Mouse (Mus musculus) lung, embryonic 14.5 days (tissue): Measurements from ENCODE around the gene Rps15. TPM values are rescaled to one million over a fixed set of nuclear protein-coding genes. Genes with fewer than 3 reads are reported as not detected.
"Not testable (repeated sequence)": the region's sequence is repeated elsewhere in the genome, so short reads cannot be mapped to it uniquely, and the experiment has no call there.

Source experiments
- ATAC-seq: fragments of 200-750 bp; cut with Nextera tagmentation; 2 replicates; pipeline ENCODE4 v1.8.0; 2017; ENCODE audit warnings: mild to moderate bottlenecking, moderate TSS enrichment, moderate library complexity; ENCODE audit not compliant: insufficient read depth
- DNase-seq: peaks from one replicate; pipeline ENCODE4 v3.0.0-alpha.2; 2015
- H3K27ac ChIP-seq: fragments of 300-500 bp; sonication (generic); 2 replicates; pipeline ENCODE4 v1.5.1; 2014; ENCODE audit warnings: low read depth, mild to moderate bottlenecking, moderate library complexity
- H3K27me3 ChIP-seq: fragments of 300-500 bp; sonication (generic); 2 replicates; pipeline ENCODE4 v1.6.1; 2014; ENCODE audit warnings: low read length, control low read depth; ENCODE audit not compliant: insufficient read depth
- H3K36me3 ChIP-seq: fragments of 300-500 bp; sonication (generic); 2 replicates; pipeline ENCODE4 v1.6.1; 2014; ENCODE audit warnings: control low read depth; ENCODE audit not compliant: insufficient read depth
- H3K4me1 ChIP-seq: fragments of 300-500 bp; sonication (generic); 2 replicates; pipeline ENCODE4 v1.6.1; 2014; ENCODE audit warnings: antibody characterized with exemption, control low read depth; ENCODE audit not compliant: insufficient read depth
- H3K4me2 ChIP-seq: fragments of 300-500 bp; sonication (generic); 2 replicates; pipeline ENCODE4 v1.6.1; 2014; ENCODE audit warnings: mild to moderate bottlenecking
- H3K4me3 ChIP-seq: fragments of 300-500 bp; sonication (generic); 2 replicates; pipeline ENCODE4 v1.5.1; 2014; ENCODE audit warnings: low read depth, low read length
- H3K9ac ChIP-seq: fragments of 300-500 bp; sonication (generic); 2 replicates; pipeline ENCODE4 v1.6.1; 2014
- H3K9me3 ChIP-seq: fragments of 300-500 bp; sonication (generic); 2 replicates; pipeline ENCODE4 v1.6.1; 2016; ENCODE audit warnings: low read depth, low read length, control low read depth
- CTCF ChIP-seq: IDR thresholded peaks from 2 replicates; pipeline ENCODE4 v1.5.1; 2016; ENCODE audit warnings: antibody characterized with exemption, low read depth
- WGBS: fragments of 180-500 bp; shearing (Covaris S2); extraction: QIAGEN DNeasy Blood & Tissue Kit; methylation state at CpG from one replicate; pipeline ENCODE4 v1.1.7; 2014; 5-methylcytosine and 5-hydroxymethylcytosine counted together
- polyA plus RNA-seq: library from polyadenylated mRNA; unstranded; fragments of >200 nt; fragmentation: Nextera tagmentation; extraction: Ambion mirVana; gene quantifications from 2 replicates; pipeline ENCODE4 v1.2.1, GENCODE M21; 2014

Rps15 gene
- 1,192 and 1,202 TPM in 2 replicates for polyA plus RNA-seq

DNA sequence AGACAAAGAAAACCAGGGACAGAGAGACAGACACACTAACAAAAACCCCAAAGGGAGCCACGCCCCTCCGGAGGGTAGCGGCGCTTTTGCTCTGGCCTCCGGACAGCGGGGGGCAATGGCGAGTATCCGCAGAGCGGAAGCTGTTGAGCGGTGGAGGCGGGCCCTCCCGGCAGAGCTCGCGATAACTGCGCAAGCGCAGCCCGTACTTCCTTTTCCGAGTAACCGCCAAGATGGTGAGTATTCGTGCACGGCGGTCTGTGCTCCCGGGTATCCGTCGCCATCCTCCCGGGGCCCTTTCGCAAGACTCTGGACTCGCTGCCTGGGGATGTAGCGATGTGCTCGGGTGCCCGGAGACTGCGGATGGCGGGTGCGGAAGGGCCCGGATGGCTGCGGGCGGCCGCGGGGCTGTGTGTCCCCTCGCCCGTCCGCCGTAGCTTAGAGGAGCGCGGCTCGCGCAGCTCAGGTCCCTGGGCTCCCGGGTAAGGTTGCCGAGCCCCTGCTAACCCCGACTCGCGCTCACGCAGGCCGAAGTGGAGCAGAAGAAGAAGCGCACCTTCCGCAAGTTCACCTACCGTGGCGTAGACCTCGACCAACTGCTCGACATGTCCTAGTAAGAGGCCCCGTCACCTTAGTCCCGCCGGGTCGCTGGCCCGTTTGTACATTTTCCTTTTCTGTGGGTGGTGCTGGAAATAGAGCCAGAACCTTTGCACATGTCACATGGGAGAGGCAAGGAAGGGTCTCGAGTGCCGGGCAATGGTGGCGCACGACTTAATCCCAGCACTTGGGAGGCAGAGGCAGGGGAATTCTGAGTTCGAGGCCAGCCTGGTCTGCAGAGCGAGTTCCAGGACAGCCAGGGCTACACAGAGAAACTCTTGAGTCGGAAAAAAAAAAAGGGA is at the start of gene Rps15:
Gene Rps15, plus strand, starts transcription at position 203 of the 896 bp plus-strand sequence.
- DNase-seq (peak; percentile 99), ATAC-seq (peak; percentile 86)
- TF ChIP-seq CTCF: peak; percentile 76
- WGBS: under 1% methylated on average over 70 of the region's 72 CpGs
- Histone ChIP-seq H3K9me3 (no peaks in the 10 kb centered on the region), H3K27me3 (peaks cover 9% of the 10 kb centered on the region; the same call in 1 of the 2 replicates), H3K4me1 (no peaks in the 10 kb centered on the region), H3K9ac (peak within 1 kb of the TSS; percentile 100), H3K4me2 (peak within 1 kb of the TSS; percentile 98), H3K36me3 (peaks cover 41% of the 10 kb centered on the region), H3K4me3 (peak within 1 kb of the TSS; percentile 96), H3K27ac (peak within 1 kb of the TSS; percentile 95)

DNA sequence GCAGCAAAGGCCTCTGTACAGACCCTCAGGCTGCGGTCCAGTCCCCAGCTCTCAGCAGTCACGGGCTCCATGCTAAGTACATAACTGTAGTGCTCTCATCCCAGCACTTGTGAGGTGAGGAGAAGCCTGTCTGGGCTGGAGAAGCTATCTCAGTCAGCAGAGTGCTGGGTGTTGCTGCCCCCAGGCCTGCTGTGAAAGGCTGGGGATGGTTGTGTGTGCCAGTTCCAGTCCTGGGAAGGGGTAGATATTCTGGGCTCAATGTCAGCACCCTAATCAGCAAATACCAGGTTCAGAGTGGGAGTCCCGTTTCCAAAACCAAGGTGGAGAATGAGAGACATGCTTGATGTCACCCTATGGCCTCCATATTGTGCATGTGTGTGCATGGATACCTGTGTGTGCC is 49.6 kb upstream of the Rps15 start:
- Histone ChIP-seq H3K4me3 (no peak overlapping the region), H3K4me1 (no peaks in the 10 kb centered on the region), H3K27ac (no peak overlapping the region), H3K9me3 (no peaks in the 10 kb centered on the region), H3K4me2 (no peak overlapping the region), H3K27me3 (no peaks in the 10 kb centered on the region), H3K9ac (no peak overlapping the region), H3K36me3 (peaks cover 71% of the 10 kb centered on the region)
- TF ChIP-seq CTCF: no peak
- no peak for ATAC-seq
- no peak for DNase-seq
- 82% methylated on average over 3 of the region's 3 CpGs for WGBS

DNA sequence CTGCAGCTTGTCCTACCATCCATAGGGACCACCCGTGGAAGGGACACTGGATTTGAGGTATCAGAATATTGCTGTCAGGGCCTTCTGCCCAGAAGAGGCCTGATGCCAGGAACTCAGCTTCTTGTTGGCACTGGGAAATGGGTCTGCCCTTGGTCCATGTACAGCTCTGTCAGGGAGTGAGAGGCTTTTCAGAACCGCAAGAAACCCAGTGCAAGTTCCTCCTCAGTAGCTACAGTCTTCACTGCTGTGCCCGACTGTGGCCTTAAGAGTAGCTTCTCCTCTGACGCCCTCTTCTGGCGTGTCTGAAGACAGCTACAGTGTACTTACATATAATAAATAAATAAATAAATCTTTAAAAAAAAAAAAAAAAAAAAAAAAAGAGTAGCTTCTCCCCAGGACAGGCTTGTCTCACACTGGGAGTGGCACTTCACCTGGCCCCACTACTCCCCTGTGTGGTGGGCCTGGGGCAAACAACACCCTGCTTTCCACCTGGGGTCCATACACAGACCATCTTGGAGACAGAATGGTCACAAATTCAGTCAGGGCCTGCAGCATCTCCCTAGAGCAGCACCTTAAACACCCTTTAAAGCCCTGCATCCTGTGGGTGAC is 47.4 kb upstream of the Rps15 start:
- peak; percentile 39 for TF ChIP-seq CTCF
- no peak overlapping the region for H3K4me2 ChIP-seq
- H3K4me3 ChIP-seq: no peak overlapping the region
- WGBS: 27% methylated on average over 5 of the region's 5 CpGs
- peak; percentile 71 for DNase-seq
- no peak for ATAC-seq
- H3K9me3 ChIP-seq: no peaks in the 10 kb centered on the region
- no peaks in the 10 kb centered on the region for H3K27me3 ChIP-seq
- 0 out of 2 replicates have a peak, but pooled peaks cover under 1% of the 10 kb centered on the region for H3K4me1 ChIP-seq
- peak overlapping the region; percentile 20; the same call in 1 of the 2 replicates for H3K9ac ChIP-seq
- H3K27ac ChIP-seq: no peak overlapping the region
- peaks cover 49% of the 10 kb centered on the region for H3K36me3 ChIP-seq

DNA sequence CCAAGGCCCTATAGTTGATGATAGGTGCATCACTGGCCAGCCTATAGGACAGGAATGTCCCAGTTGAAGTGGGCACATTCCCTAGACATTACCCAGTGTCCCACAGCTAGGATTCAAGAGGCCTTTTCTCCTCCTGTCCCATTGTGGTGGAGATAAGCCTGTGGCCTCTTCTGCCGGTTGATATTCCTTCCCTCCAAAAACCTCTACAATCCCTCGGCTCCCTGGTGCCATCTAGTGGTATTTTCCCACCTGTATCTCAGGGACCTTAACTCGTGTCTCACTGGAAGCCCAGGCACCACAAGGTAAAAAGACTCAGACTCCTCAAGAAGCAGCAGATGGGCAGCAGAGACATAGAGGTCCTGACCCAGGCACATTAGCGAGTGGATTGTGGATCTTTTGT is 46.7 kb upstream of the Rps15 start:
- ATAC-seq (peak; percentile 4; the same call in 1 of the 2 replicates), DNase-seq (peak; percentile 96)
- no peak overlapping the region for H3K4me2 ChIP-seq
- H3K27me3 ChIP-seq: no peaks in the 10 kb centered on the region
- H3K27ac ChIP-seq: no peak overlapping the region
- H3K9me3 ChIP-seq: no peaks in the 10 kb centered on the region
- peaks cover 3% of the 10 kb centered on the region; the same call in 1 of the 2 replicates for H3K4me1 ChIP-seq
- TF ChIP-seq CTCF: peak; percentile 93
- peak overlapping the region; percentile 20 for H3K9ac ChIP-seq
- H3K36me3 ChIP-seq: peaks cover 41% of the 10 kb centered on the region
- WGBS: 4% methylated on average over 4 of the region's 4 CpGs
- H3K4me3 ChIP-seq: no peak overlapping the region

DNA sequence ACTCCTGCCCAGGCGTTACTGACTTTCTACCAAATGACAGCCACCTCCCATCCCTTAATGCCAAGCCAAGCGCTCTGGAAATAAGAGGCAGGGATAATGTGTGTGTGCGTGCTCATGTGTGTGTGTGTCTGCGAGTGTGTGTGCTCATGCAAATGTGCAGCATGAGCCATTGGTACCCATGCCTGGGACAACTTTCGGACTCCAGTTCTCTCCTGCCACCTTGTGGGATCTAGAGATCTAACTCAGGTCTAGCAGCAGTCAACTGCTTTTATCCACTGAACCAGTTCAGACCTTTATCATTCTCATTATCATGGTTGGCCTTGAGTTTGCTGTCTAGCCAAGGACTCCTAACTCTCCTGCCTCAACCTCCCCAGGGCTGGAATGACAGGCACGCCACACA is 44.4 kb upstream of the Rps15 start:
- WGBS: 44% methylated on average over 6 of the region's 6 CpGs
- H3K36me3 ChIP-seq: peaks cover 19% of the 10 kb centered on the region
- no peak overlapping the region for H3K9ac ChIP-seq
- peak; percentile 55 for TF ChIP-seq CTCF
- H3K4me3 ChIP-seq: no peak overlapping the region
- H3K27ac ChIP-seq: no peak overlapping the region
- no peaks in the 10 kb centered on the region for H3K27me3 ChIP-seq
- DNase-seq (peak; percentile 68), ATAC-seq (no peak)
- H3K4me1 ChIP-seq: peaks cover 3% of the 10 kb centered on the region; the same call in 1 of the 2 replicates
- peak overlapping the region; percentile 90 for H3K4me2 ChIP-seq
- H3K9me3 ChIP-seq: no peaks in the 10 kb centered on the region

DNA sequence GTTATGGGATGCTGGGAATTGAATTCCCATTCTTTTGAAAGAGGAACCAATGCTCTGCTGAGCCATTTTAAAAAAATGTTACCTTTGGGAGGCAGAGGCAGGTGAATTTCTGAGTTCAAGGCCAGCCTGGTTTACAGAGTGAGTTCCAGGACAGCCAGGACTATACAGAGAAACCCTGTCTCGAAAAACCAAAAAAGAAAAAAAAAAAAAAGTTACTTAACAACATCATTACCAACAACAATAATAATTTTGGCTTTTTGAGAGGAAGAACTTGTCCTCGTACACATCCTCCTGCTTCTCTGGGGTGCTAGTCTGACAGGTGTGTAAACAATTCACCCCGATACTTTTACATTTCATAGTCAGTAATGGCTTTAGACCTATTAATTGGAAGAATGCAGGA is 43.8 kb upstream of the Rps15 start:
- H3K4me3 ChIP-seq: peak overlapping the region; percentile 66
- H3K9me3 ChIP-seq, H3K27me3 ChIP-seq, H3K27ac ChIP-seq, ATAC-seq, H3K9ac ChIP-seq, H3K4me1 ChIP-seq, DNase-seq: not testable (repeated sequence)
- H3K4me2 ChIP-seq: peak overlapping the region; percentile 90
- H3K36me3 ChIP-seq: peaks cover 16% of the 10 kb centered on the region
- 35% methylated on average over 3 of the region's 3 CpGs for WGBS
